Mouse (Mus musculus): ENCODE data around the gene Tgfb1. TPM values are rescaled to one million over a fixed set of nuclear protein-coding genes. Genes with fewer than 3 reads are reported as not detected.

Gene Tgfb1
- polyA plus RNA-seq, 1 experiment from 2014 or later = 1.6 TPM

DNA sequence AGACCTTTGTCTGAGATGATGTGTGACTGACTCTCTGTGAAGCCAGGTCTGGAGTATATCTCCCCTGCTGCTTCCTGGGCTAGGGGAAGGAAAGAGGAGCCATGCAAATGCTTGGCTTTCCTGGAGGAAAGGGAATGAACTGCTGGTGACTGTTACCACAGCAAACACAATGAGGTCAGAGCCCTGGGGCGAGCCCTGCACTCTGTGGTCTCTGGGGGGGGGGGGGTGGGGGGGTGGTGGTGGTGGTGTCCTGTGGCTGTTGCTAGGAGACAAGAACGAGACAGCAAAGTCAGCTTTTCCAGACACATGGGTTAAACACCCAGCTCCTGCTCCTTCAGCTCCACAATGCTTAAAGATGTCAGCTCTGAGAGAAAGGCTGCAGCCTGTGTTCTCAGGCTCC, 42.6 kb downstream of the Tgfb1 start:
- Histone ChIP-seq H3K9me3 (ENCODE audit: control insufficient read depth, low read length) (no peaks in the 10 kb centered on the region), H3K9ac (ENCODE audit: low read length) (no peak overlapping the region), H3K27ac (ENCODE audit: low read depth, low read length) (no peak overlapping the region), H3K4me2 (ENCODE audit: low read depth) (no peak overlapping the region), H3K36me3 (ENCODE audit: control insufficient read depth, insufficient read depth, low read length) (peaks cover 60% of the 10 kb centered on the region), H3K27me3 (ENCODE audit: control insufficient read depth, insufficient read depth, low read length) (no peaks in the 10 kb centered on the region), H3K4me1 (ENCODE audit: control insufficient read depth, insufficient read depth, low read length) (no peaks in the 10 kb centered on the region), H3K4me3 (ENCODE audit: low read depth, low read length) (no peak overlapping the region)
- WGBS = 58% methylated on average over 2 of the region's 2 CpGs
- DNase-seq (ENCODE audit: low spot score) (no peak), ATAC-seq (ENCODE audit: insufficient read depth, low FRiP score, low TSS enrichment) (no peak)

- Histone ChIP-seq H3K27ac (ENCODE audit: low read depth, low read length) (no peak overlapping the region), H3K36me3 (ENCODE audit: control insufficient read depth, insufficient read depth, low read length) (peaks cover 58% of the 10 kb centered on the region)
- DNase-seq (ENCODE audit: low spot score) = no peak
Observed at GRCm38 (mm10) chr7:25729862-25730261, 43.1 kb downstream of the Tgfb1 start.

GRCm38 (mm10) chr7:25731294-25732055, 44.7 kb downstream of the Tgfb1 start:
- no peak for DNase-seq (ENCODE audit: low spot score)
- Histone ChIP-seq H3K4me1 (ENCODE audit: control insufficient read depth, insufficient read depth, low read length) (no peaks in the 10 kb centered on the region), H3K4me3 (ENCODE audit: low read depth, low read length) (no peak overlapping the region), H3K27me3 (ENCODE audit: control insufficient read depth, insufficient read depth, low read length) (no peaks in the 10 kb centered on the region), H3K36me3 (ENCODE audit: control insufficient read depth, insufficient read depth, low read length) (peaks cover 49% of the 10 kb centered on the region), H3K4me2 (ENCODE audit: low read depth) (no peak overlapping the region), H3K9me3 (ENCODE audit: control insufficient read depth, low read length) (no peaks in the 10 kb centered on the region), H3K9ac (ENCODE audit: low read length) (no peak overlapping the region), H3K27ac (ENCODE audit: low read depth, low read length) (no peak overlapping the region)
- WGBS = 92% methylated on average over 8 of the region's 8 CpGs
- ATAC-seq (ENCODE audit: insufficient read depth, low FRiP score, low TSS enrichment) = no peak

More at GRCm38 (mm10) chr7:25729862-25730261, 43.1 kb downstream of the Tgfb1 start:
- ATAC-seq (ENCODE audit: insufficient read depth, low FRiP score, low TSS enrichment) = no peak
- Histone ChIP-seq H3K9ac (ENCODE audit: low read length) (no peak overlapping the region), H3K27me3 (ENCODE audit: control insufficient read depth, insufficient read depth, low read length) (no peaks in the 10 kb centered on the region), H3K4me2 (ENCODE audit: low read depth) (no peak overlapping the region), H3K4me3 (ENCODE audit: low read depth, low read length) (no peak overlapping the region), H3K9me3 (ENCODE audit: control insufficient read depth, low read length) (no peaks in the 10 kb centered on the region), H3K4me1 (ENCODE audit: control insufficient read depth, insufficient read depth, low read length) (no peaks in the 10 kb centered on the region)
- 96% methylated on average over 2 of the region's 2 CpGs for WGBS

GRCm38 (mm10) chr7:25734991-25735390, 48.2 kb downstream of the Tgfb1 start:
- H3K27ac ChIP-seq (ENCODE audit: low read depth, low read length) = no peak overlapping the region
- no peaks in the 10 kb centered on the region for H3K27me3 ChIP-seq (ENCODE audit: control insufficient read depth, insufficient read depth, low read length)
- no peak for DNase-seq (ENCODE audit: low spot score)
- no peak for ATAC-seq (ENCODE audit: insufficient read depth, low FRiP score, low TSS enrichment)
- H3K9ac ChIP-seq (ENCODE audit: low read length) = no peak overlapping the region
- no peaks in the 10 kb centered on the region for H3K9me3 ChIP-seq (ENCODE audit: control insufficient read depth, low read length)
- peaks cover 38% of the 10 kb centered on the region for H3K36me3 ChIP-seq (ENCODE audit: control insufficient read depth, insufficient read depth, low read length)
- no peak overlapping the region for H3K4me2 ChIP-seq (ENCODE audit: low read depth)
- H3K4me3 ChIP-seq (ENCODE audit: low read depth, low read length) = no peak overlapping the region
- H3K4me1 ChIP-seq (ENCODE audit: control insufficient read depth, insufficient read depth, low read length) = no peaks in the 10 kb centered on the region
- 80% methylated on average over 4 of the region's 4 CpGs for WGBS

- H3K27ac ChIP-seq (ENCODE audit: low read depth, low read length) = no peak overlapping the region
- H3K9ac ChIP-seq (ENCODE audit: low read length) = no peak overlapping the region
- no peak for ATAC-seq (ENCODE audit: insufficient read depth, low FRiP score, low TSS enrichment)
- H3K9me3 ChIP-seq (ENCODE audit: control insufficient read depth, low read length) = no peaks in the 10 kb centered on the region
- H3K4me1 ChIP-seq (ENCODE audit: control insufficient read depth, insufficient read depth, low read length) = no peaks in the 10 kb centered on the region
- H3K4me2 ChIP-seq (ENCODE audit: low read depth) = no peak overlapping the region
- no peak for DNase-seq (ENCODE audit: low spot score)
- no peak overlapping the region for H3K4me3 ChIP-seq (ENCODE audit: low read depth, low read length)
- 96% methylated on average over 2 of the region's 2 CpGs for WGBS
- H3K27me3 ChIP-seq (ENCODE audit: control insufficient read depth, insufficient read depth, low read length) = no peaks in the 10 kb centered on the region
- H3K36me3 ChIP-seq (ENCODE audit: control insufficient read depth, insufficient read depth, low read length) = peaks cover 33% of the 10 kb centered on the region
Observed at GRCm38 (mm10) chr7:25736920-25737319, 50.1 kb downstream of the Tgfb1 start.

GRCm38 (mm10) chr7:25738277-25738676, 51.5 kb downstream of the Tgfb1 start:
- Histone ChIP-seq H3K9me3 (ENCODE audit: control insufficient read depth, low read length) (no peaks in the 10 kb centered on the region), H3K27ac (ENCODE audit: low read depth, low read length) (no peak overlapping the region), H3K4me3 (ENCODE audit: low read depth, low read length) (no peak overlapping the region), H3K9ac (ENCODE audit: low read length) (no peak overlapping the region), H3K4me2 (ENCODE audit: low read depth) (no peak overlapping the region), H3K27me3 (ENCODE audit: control insufficient read depth, insufficient read depth, low read length) (no peaks in the 10 kb centered on the region), H3K4me1 (ENCODE audit: control insufficient read depth, insufficient read depth, low read length) (no peaks in the 10 kb centered on the region), H3K36me3 (ENCODE audit: control insufficient read depth, insufficient read depth, low read length) (peaks cover 27% of the 10 kb centered on the region)
- ATAC-seq (ENCODE audit: insufficient read depth, low FRiP score, low TSS enrichment) (no peak), DNase-seq (ENCODE audit: low spot score) (no peak)
- WGBS = 94% methylated on average over 3 of the region's 3 CpGs

DNA sequence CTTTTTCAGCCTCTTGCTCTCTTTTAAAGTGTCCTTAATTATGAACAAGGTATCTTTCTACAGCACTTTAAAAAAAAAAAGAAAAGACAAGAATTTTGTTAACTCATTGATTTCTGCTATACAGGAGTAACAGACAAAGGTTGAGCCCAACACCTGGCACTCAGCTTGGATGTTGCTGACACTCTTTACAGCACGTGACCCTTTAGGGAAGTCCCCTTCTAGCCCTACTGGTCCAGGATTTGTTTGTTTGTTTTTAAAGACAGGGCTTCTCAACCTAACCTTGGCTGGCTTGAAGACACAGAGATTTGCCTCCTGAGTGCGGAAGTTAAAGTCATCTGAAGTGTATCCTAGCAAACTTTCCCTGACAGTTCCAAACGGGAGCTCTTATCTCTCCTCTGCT, 60.0 kb downstream of the Tgfb1 start:
- Histone ChIP-seq H3K4me2 (ENCODE audit: low read depth) (no peak overlapping the region), H3K4me3 (ENCODE audit: low read depth, low read length) (no peak overlapping the region), H3K36me3 (ENCODE audit: control insufficient read depth, insufficient read depth, low read length) (peaks cover 19% of the 10 kb centered on the region), H3K27ac (ENCODE audit: low read depth, low read length) (no peak overlapping the region), H3K9ac (ENCODE audit: low read length) (no peak overlapping the region), H3K27me3 (ENCODE audit: control insufficient read depth, insufficient read depth, low read length) (no peaks in the 10 kb centered on the region), H3K9me3 (ENCODE audit: control insufficient read depth, low read length) (no peaks in the 10 kb centered on the region), H3K4me1 (ENCODE audit: control insufficient read depth, insufficient read depth, low read length) (no peaks in the 10 kb centered on the region)
- WGBS = 80% methylated on average over 3 of the region's 3 CpGs
- ATAC-seq (ENCODE audit: insufficient read depth, low FRiP score, low TSS enrichment) (no peak), DNase-seq (ENCODE audit: low spot score) (no peak)

DNA sequence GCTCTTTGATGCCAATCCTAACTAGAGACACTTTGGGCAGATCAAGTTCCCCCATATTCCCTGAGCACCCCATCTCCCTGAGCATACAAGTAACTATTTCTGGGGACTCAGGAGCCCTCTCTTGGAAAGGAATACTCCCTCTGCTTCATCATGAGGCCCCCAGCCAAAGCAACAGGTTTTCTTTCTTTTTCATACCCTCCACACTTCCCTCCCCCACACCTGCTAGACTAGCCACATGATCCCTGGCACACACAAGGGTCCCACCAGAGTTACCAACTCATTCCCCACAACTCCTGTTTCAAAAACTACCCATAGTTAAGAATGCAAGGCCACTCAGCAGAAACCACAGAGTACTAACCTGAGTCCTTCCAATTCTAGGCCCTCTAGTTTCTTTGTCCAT, 66.3 kb downstream of the Tgfb1 start:
- peak overlapping the region; percentile 96 for H3K4me3 ChIP-seq (ENCODE audit: low read depth, low read length)
- peak overlapping the region; percentile 98 for H3K9ac ChIP-seq (ENCODE audit: low read length)
- H3K36me3 ChIP-seq (ENCODE audit: control insufficient read depth, insufficient read depth, low read length) = peaks cover 5% of the 10 kb centered on the region
- H3K27me3 ChIP-seq (ENCODE audit: control insufficient read depth, insufficient read depth, low read length) = no peaks in the 10 kb centered on the region
- H3K9me3 ChIP-seq (ENCODE audit: control insufficient read depth, low read length) = no peaks in the 10 kb centered on the region
- peaks cover 14% of the 10 kb centered on the region for H3K4me1 ChIP-seq (ENCODE audit: control insufficient read depth, insufficient read depth, low read length)
- H3K4me2 ChIP-seq (ENCODE audit: low read depth) = peak overlapping the region; percentile 92
- H3K27ac ChIP-seq (ENCODE audit: low read depth, low read length) = no peak overlapping the region
- no peak for ATAC-seq (ENCODE audit: insufficient read depth, low FRiP score, low TSS enrichment)
- no peak for DNase-seq (ENCODE audit: low spot score)
